In genomic region chr1:152461814-152462213, GRCm38 (mm10) we compare ENCODE assay signal across 9 mouse cellular contexts.
DNase-seq lines count a peak whose midpoint lies in the region; ATAC-seq and TF ChIP-seq lines count a peak whose summit lies in the region.
"Had no signal": no experiment of that assay in that cellular context is flagged by ENCODE, and none has a peak within 500 bp of the region (broad histone marks: within the 10 kb centered on the region; RNA-seq: fewer than 3 reads in every experiment).

No protein-coding gene starts in this region.

- no peaks in the 10 kb centered on the region for H3K27me3 ChIP-seq in heart, embryonic 11.5 days (ENCODE audit: control insufficient read depth, insufficient read depth, low read length)
- no peaks in the 10 kb centered on the region for H3K27me3 ChIP-seq in kidney, embryonic 15.5 days
- no peaks in the 10 kb centered on the region for H3K27me3 ChIP-seq in small intestine, adult 2 months (ENCODE audit: control insufficient read depth, insufficient read depth, low read length)

- no peaks in the 10 kb centered on the region for H3K9me3 ChIP-seq in heart, embryonic 11.5 days (replicated peaks; ENCODE audit: control insufficient read depth, low read length)
- no peaks in the 10 kb centered on the region for H3K9me3 ChIP-seq in kidney, embryonic 15.5 days (replicated peaks)

- intact Hi-C loops in left cerebral cortex, adult 2 months (cut with DNase I): no loop called here

- WGBS in heart, embryonic 11.5 days (ENCODE audit: insufficient replicate concordance): 26% methylated on average over 3 of the region's 3 CpGs
- 59% methylated on average over 3 of the region's 3 CpGs for WGBS in kidney, embryonic 15.5 days
- WGBS in small intestine, adult 2 months: 47% methylated on average over 3 of the region's 3 CpGs

- no peak overlapping the region for H3K4me3 ChIP-seq in left cerebral cortex, adult 2 months
- no peak overlapping the region for H3K4me3 ChIP-seq in heart, embryonic 11.5 days (ENCODE audit: low read depth, low read length)
- no peak overlapping the region for H3K4me3 ChIP-seq in kidney, embryonic 15.5 days (replicated peaks)
- no peak overlapping the region for H3K4me3 ChIP-seq in small intestine, adult 2 months (ENCODE audit: low read depth, low read length)

- 0 out of 2 replicates have a peak overlapping the region, but pooled peaks have one; percentile 9 for H3K4me2 ChIP-seq in heart, embryonic 11.5 days
- H3K4me2 ChIP-seq in kidney, embryonic 15.5 days: no peak overlapping the region

- peak; percentile 55; the same call in 1 of the 2 replicates for ATAC-seq in heart, embryonic 11.5 days (replicated peaks; ENCODE audit: insufficient number of reproducible peaks, low FRiP score, low TSS enrichment)
- ATAC-seq in kidney, embryonic 15.5 days (replicated peaks; ENCODE audit: low FRiP score): no peak

- no peaks in the 10 kb centered on the region for H3K36me3 ChIP-seq in heart, embryonic 11.5 days (ENCODE audit: control insufficient read depth, insufficient read depth, low read length)
- no peaks in the 10 kb centered on the region for H3K36me3 ChIP-seq in kidney, embryonic 15.5 days
- no peaks in the 10 kb centered on the region for H3K36me3 ChIP-seq in small intestine, adult 2 months (ENCODE audit: control insufficient read depth, insufficient read depth, low read length)
- H3K36me3 ChIP-seq: G1E had no signal

- TF ChIP-seq CTCF in left cerebral cortex, adult 2 months (IDR thresholded peaks at IDR 0.05): no peak
- no peak for TF ChIP-seq CTCF in small intestine, adult 2 months (IDR thresholded peaks at IDR 0.05; ENCODE audit: extremely low read depth, insufficient read length, insufficient replicate concordance, low read depth, low read length)

- peak overlapping the region; percentile 40; the same call in 1 of the 2 replicates for H3K27ac ChIP-seq in left cerebral cortex, adult 2 months
- H3K27ac ChIP-seq in heart, embryonic 11.5 days (ENCODE audit: low read depth, low read length): peak overlapping the region; percentile 70
- 0 out of 2 replicates have a peak overlapping the region, but pooled peaks have one; percentile 42 for H3K27ac ChIP-seq in kidney, embryonic 15.5 days
- peak overlapping the region; percentile 34 for H3K27ac ChIP-seq in small intestine, adult 2 months (ENCODE audit: insufficient read depth, low read depth, low read length)

- no peak for DNase-seq in left cerebral cortex, adult 2 months (ENCODE audit: extremely low spot score in 1 of 2, low spot score in 2 of 2)
- no peak for DNase-seq in left cerebral cortex, adult 8-10 months (ENCODE audit: low spot score in 2 of 2)
- no peak for DNase-seq in layer of hippocampus, postnatal 25 days (ENCODE audit: extremely low spot score in 1 of 2, low spot score in 1 of 2)
- DNase-seq in layer of hippocampus, postnatal 10 days (ENCODE audit: low spot score in 2 of 2): no peak
- DNase-seq in cerebellum, postnatal 25 days: no peak

- H3K9ac ChIP-seq in heart, embryonic 11.5 days (ENCODE audit: low read depth, low read length): no peak overlapping the region; the same call in 1 of the 2 replicates
- H3K9ac ChIP-seq in kidney, embryonic 15.5 days: no peak overlapping the region

- H3K4me1 ChIP-seq in heart, embryonic 11.5 days (ENCODE audit: control insufficient read depth, insufficient read depth, low read length): peaks cover 15% of the 10 kb centered on the region; the same call in 1 of the 2 replicates
- H3K4me1 ChIP-seq in kidney, embryonic 15.5 days: no peaks in the 10 kb centered on the region; the same call in 1 of the 2 replicates
- H3K4me1 ChIP-seq in small intestine, adult 2 months (ENCODE audit: control insufficient read depth, insufficient read depth, insufficient read length, low read length): no peaks in the 10 kb centered on the region

- TF ChIP-seq POLR2A in small intestine, adult 2 months (IDR thresholded peaks at IDR 0.05; ENCODE audit: low read depth, low read length): no peak
